Mouse (Mus musculus) midbrain, embryonic 14.5 days (tissue): Measurements from ENCODE around the gene Zkscan6. TPM values are rescaled to one million over a fixed set of nuclear protein-coding genes. Genes with fewer than 3 reads are reported as not detected.

ENCODE experiments used
- ATAC-seq: fragments of 200-750 bp; cut with Nextera tagmentation; 2 replicates; pipeline ENCODE4 v1.8.0; 2017; ENCODE audit warnings: moderate number of reproducible peaks, moderate library complexity; ENCODE audit not compliant: low FRiP score, low TSS enrichment
- DNase-seq: peaks from one replicate; pipeline ENCODE4 v3.0.0-alpha.2; 2015
- H3K27ac ChIP-seq: fragments of 300-500 bp; sonication (generic); replicated peaks from 2 replicates; pipeline ENCODE4 v1.5.1; 2014; ENCODE audit warnings: mild to moderate bottlenecking, low read depth, low read length, moderate library complexity
- H3K27me3 ChIP-seq: fragments of 300-500 bp; sonication (generic); 2 replicates; pipeline ENCODE4 v1.6.1; 2014; ENCODE audit warnings: low read length, control low read depth, mixed read lengths; ENCODE audit not compliant: control insufficient read depth, insufficient read depth
- H3K36me3 ChIP-seq: fragments of 300-500 bp; sonication (generic); 2 replicates; pipeline ENCODE4 v1.6.1; 2014; ENCODE audit warnings: low read length, control low read depth; ENCODE audit not compliant: control insufficient read depth, insufficient read depth
- H3K4me1 ChIP-seq: fragments of 300-500 bp; sonication (generic); 2 replicates; pipeline ENCODE4 v1.6.1; 2014; ENCODE audit warnings: mild to moderate bottlenecking, antibody characterized with exemption, low read length, control low read depth; ENCODE audit not compliant: control insufficient read depth, insufficient read depth
- H3K4me2 ChIP-seq: fragments of 300-500 bp; sonication (generic); 2 replicates; pipeline ENCODE4 v1.6.1; 2014; ENCODE audit warnings: mild to moderate bottlenecking, low read length, moderate library complexity
- H3K4me3 ChIP-seq: fragments of 300-500 bp; sonication (generic); replicated peaks from 2 replicates; pipeline ENCODE4 v1.5.1; 2014; ENCODE audit warnings: low read depth, low read length
- H3K9ac ChIP-seq: fragments of 300-500 bp; sonication (generic); replicated peaks from 2 replicates; pipeline ENCODE4 v1.6.1; 2014; ENCODE audit warnings: mild to moderate bottlenecking, low read length, moderate library complexity
- H3K9me3 ChIP-seq: fragments of 300-500 bp; sonication (generic); 2 replicates; pipeline ENCODE4 v1.6.1; 2016; ENCODE audit warnings: low read length, control low read depth, mixed read lengths; ENCODE audit not compliant: control insufficient read depth
- WGBS: fragments of 180-500 bp; shearing (Covaris S2); extraction: QIAGEN DNeasy Blood & Tissue Kit; methylation state at CpG from one replicate; pipeline ENCODE4 v1.1.7; 2014; 5-methylcytosine and 5-hydroxymethylcytosine counted together
- polyA plus RNA-seq: library from polyadenylated mRNA; unstranded; fragments of >200 nt; fragmentation: Nextera tagmentation; extraction: Ambion mirVana; gene quantifications from 2 replicates; pipeline ENCODE4 v1.2.1, GENCODE M21; 2014

Gene Zkscan6
- polyA plus RNA-seq, 1 experiment from 2014 or later, result 19.2 TPM

DNA sequence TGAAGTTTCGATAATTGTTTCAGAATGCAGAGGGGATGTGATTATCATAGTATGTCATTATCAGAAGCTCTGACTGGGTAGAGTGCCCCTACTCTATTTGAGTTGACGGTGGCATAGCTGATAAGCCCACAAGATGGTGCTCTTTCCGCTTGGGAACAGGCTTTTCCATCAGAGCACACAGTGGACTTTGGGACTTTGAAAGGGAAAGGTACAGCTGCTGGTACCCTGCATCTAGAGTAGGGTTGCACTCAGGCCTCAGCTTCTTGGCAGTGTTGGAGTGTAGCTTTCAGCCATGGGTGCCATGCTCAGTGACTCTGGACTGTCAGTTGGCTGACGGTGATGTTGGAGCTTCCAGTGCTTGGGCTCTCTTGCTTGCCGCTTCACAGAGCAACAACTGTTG lies 13.3 kb downstream of the Zkscan6 start:
- ATAC-seq (0 out of 2 replicates have a peak, but pooled peaks have one; percentile 6), DNase-seq (peak; percentile 73)
- Histone ChIP-seq H3K36me3 (peaks cover 49% of the 10 kb centered on the region), H3K4me2 (no peak overlapping the region), H3K27me3 (no peaks in the 10 kb centered on the region), H3K4me3 (no peak overlapping the region), H3K9me3 (no peaks in the 10 kb centered on the region), H3K4me1 (no peaks in the 10 kb centered on the region), H3K9ac (no peak overlapping the region), H3K27ac (no peak overlapping the region)
- WGBS, result 71% methylated on average over 5 of the region's 5 CpGs

DNA sequence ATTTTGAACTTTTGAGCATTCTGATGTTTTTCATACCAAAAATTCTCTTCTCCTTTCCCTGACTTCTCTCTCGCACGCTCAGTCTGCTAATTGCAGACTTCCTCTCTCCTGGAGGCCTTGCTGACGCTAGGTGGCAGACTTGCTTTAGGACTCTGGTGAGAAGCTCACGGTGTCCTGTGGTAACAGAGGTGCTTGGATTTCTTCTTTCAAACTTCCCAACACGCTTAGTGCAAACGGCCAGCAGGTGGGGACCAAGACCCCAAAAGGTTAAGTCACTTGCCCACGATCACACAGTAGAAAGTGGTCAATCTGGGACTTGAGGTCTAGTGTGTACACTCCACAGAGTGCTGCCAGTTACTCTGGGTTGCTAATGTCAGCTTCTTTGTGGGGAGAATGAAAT lies 13.9 kb downstream of the Zkscan6 start:
- DNase-seq, result peak; percentile 93
- no peaks in the 10 kb centered on the region for H3K4me1 ChIP-seq
- peaks cover 43% of the 10 kb centered on the region for H3K36me3 ChIP-seq
- no peak overlapping the region for H3K4me3 ChIP-seq
- ATAC-seq, result peak; percentile 40
- 11% methylated on average over 7 of the region's 7 CpGs for WGBS
- H3K9me3 ChIP-seq, result no peaks in the 10 kb centered on the region
- no peak overlapping the region for H3K4me2 ChIP-seq
- no peaks in the 10 kb centered on the region for H3K27me3 ChIP-seq
- H3K9ac ChIP-seq, result no peak overlapping the region
- H3K27ac ChIP-seq, result no peak overlapping the region

DNA sequence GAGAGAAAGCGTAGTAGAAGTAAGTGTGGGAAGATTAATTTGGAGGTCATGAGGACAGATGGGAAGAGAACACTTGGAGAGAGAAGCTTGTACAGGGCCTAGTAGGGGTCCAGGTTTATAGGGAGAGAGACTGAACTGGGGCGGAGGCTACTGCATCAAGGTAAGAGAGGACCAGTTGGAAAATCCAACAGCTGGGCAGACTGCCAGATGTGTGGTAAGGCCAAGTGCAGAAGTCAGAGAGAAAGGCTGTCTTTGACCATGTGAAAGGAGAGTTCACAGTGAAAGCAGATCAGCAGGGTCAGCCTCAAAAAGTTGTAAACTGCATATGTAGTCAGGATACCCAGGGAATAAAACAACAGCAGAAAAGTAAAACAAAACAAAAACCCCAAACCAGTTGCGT lies 17.6 kb downstream of the Zkscan6 start:
- H3K4me3 ChIP-seq, result no peak overlapping the region
- no peaks in the 10 kb centered on the region for H3K27me3 ChIP-seq
- H3K36me3 ChIP-seq, result peaks cover 55% of the 10 kb centered on the region
- H3K9me3 ChIP-seq, result no peaks in the 10 kb centered on the region
- no peak overlapping the region for H3K4me2 ChIP-seq
- ATAC-seq, result no peak
- WGBS, result 98% methylated on average over 3 of the region's 3 CpGs
- H3K27ac ChIP-seq, result no peak overlapping the region
- DNase-seq, result no peak
- no peaks in the 10 kb centered on the region for H3K4me1 ChIP-seq
- H3K9ac ChIP-seq, result no peak overlapping the region

DNA sequence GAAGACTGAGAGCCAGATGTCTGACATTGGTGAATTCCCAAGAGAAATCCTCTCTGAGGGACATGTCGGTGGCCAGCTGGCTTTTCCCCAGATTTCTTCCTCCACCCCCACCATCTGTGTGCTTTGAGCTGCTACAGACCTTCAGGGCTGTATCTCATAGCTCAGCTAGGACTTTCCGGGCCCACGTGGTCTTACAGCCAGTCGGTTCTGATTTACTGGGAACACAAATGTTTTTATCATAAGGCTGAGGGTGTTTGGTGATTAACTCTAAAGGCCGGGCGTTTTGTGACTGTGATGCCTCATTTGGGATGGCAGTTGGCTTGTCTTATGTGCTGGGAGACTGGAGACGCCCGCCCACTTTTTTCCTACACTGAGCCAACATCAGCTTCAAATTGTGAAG lies 32.0 kb downstream of the Zkscan6 start:
- 83% methylated on average over 8 of the region's 8 CpGs for WGBS
- Histone ChIP-seq H3K36me3 (no peaks in the 10 kb centered on the region), H3K27me3 (no peaks in the 10 kb centered on the region), H3K9ac (no peak overlapping the region), H3K4me1 (no peaks in the 10 kb centered on the region), H3K9me3 (no peaks in the 10 kb centered on the region), H3K4me3 (no peak overlapping the region), H3K27ac (no peak overlapping the region), H3K4me2 (no peak overlapping the region)
- no peak for DNase-seq
- no peak for ATAC-seq

DNA sequence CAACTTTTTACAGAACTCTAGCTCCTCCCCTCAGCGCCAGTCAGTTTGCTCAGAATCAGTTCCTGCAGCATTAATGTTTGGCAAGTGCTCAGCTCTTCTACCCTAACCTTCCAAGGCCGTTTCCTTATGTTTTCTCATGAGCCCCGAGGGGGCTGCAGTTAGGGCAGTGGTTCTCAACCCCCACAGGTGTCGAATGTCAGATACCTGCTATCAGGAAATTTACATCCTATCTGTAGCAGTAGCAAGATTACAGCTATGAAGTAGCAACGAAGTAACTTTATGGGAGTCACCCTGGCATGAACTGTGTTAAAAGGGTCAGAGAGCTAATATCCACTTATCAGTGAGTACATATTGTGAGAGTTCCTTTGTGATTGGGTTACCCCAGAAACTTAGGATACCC lies 39.5 kb downstream of the Zkscan6 start:
- H3K27ac ChIP-seq, result no peak overlapping the region
- H3K4me2 ChIP-seq, result no peak overlapping the region
- WGBS, result 89% methylated on average over 5 of the region's 5 CpGs
- no peak for DNase-seq
- no peaks in the 10 kb centered on the region for H3K27me3 ChIP-seq
- ATAC-seq, result no peak
- H3K9ac ChIP-seq, result no peak overlapping the region
- no peaks in the 10 kb centered on the region for H3K9me3 ChIP-seq
- no peaks in the 10 kb centered on the region for H3K4me1 ChIP-seq
- no peak overlapping the region for H3K4me3 ChIP-seq
- no peaks in the 10 kb centered on the region for H3K36me3 ChIP-seq

DNA sequence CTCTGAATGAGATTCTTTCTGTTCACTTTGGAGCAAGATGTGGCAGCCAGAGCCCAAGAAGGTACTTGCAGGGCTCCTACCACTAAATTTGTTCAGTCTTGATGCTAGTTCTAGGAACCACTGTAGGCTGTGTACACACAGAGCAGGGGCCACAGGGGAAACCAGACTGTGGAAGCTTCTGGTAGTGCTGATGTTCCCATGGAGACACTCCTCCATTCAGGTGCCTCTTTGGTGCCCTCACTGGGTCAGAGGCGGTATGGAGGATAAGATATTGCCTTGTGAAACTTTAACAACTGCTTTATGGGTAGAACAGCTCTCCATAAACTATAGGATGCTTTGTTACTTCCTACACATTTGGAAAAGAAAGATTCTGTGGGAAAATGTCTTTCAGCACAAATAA lies 45.1 kb downstream of the Zkscan6 start:
- no peak for ATAC-seq
- H3K4me1 ChIP-seq, result no peaks in the 10 kb centered on the region
- DNase-seq, result peak; percentile 32
- H3K27me3 ChIP-seq, result no peaks in the 10 kb centered on the region
- no peak overlapping the region for H3K9ac ChIP-seq
- H3K4me3 ChIP-seq, result no peak overlapping the region
- no peak overlapping the region for H3K27ac ChIP-seq
- no peak overlapping the region for H3K4me2 ChIP-seq
- H3K9me3 ChIP-seq, result no peaks in the 10 kb centered on the region
- WGBS, result 14% methylated on average over 1 of the region's 1 CpGs
- H3K36me3 ChIP-seq, result no peaks in the 10 kb centered on the region

DNA sequence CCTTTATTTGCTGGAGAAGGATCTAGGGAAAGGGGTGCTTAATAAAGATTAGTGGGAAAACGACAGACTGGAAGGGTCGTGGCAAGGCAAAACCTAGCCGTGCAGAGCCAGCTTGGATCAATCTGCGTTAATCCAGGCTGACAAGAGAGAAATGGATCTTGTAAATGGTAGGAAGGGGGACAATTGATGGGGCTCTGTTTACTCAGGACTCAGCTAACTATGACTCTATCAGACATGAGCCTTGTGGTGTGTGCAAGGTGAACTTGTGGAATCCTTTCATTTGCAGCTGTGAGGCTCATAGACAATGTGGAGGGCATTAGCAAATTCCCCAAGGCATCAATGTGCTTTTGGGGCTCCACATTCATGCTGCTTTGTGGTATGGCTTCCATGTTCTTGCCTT lies 54.5 kb downstream of the Zkscan6 start:
- no peaks in the 10 kb centered on the region for H3K4me1 ChIP-seq
- 12% methylated on average over 4 of the region's 4 CpGs for WGBS
- DNase-seq, result peak; percentile 7

DNA sequence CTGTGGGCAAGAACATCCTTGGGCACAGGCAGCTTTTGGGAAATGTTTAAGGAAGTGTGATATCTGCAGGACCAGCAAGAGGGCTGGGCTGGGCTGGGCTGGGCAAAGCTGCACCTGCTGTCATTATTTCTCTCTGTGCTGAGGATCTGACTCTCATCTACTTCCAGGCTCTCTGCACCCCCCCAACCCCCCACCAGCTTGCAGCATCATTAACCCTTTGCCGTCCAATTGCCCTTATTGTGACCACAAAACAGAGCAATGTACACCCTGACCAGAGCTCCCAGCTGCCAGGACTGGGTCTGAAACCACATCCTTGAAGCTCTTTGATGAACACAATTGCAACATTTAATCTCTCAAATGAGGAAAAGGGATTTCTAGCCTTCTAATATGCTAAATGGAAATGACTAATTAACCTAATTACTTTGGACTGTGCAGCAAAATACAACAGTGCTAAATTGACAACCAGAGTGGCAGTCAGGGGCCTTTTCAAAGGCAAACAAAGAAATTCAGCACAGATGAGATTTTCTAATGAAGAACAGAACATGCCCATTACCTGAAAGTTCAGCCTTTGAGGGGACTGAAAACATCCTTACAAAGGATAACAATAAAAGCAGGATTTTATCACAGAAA lies 70.3 kb downstream of the Zkscan6 start:
- no peaks in the 10 kb centered on the region for H3K27me3 ChIP-seq
- H3K36me3 ChIP-seq, result no peaks in the 10 kb centered on the region
- no peak overlapping the region for H3K4me2 ChIP-seq
- H3K9me3 ChIP-seq, result no peaks in the 10 kb centered on the region
- H3K4me3 ChIP-seq, result no peak overlapping the region
- no peak overlapping the region for H3K9ac ChIP-seq
- ATAC-seq (no peak), DNase-seq (peak; percentile 8)
- WGBS, result 69% methylated on average over 1 of the region's 1 CpGs
- no peak overlapping the region for H3K27ac ChIP-seq
- 0 out of 2 replicates have a peak, but pooled peaks cover 3% of the 10 kb centered on the region for H3K4me1 ChIP-seq

More for the DNA sequence above, 54.5 kb downstream of the Zkscan6 start:
- Histone ChIP-seq H3K4me3 (no peak overlapping the region), H3K27me3 (no peaks in the 10 kb centered on the region), H3K9me3 (no peaks in the 10 kb centered on the region), H3K27ac (no peak overlapping the region), H3K9ac (no peak overlapping the region), H3K4me2 (no peak overlapping the region), H3K36me3 (no peaks in the 10 kb centered on the region)
- no peak for ATAC-seq
